ENCODE assay signal across 8 mouse cellular contexts in genomic region chrX:136708168-136708681, GRCm38 (mm10). TPM values are rescaled to one million over a fixed set of nuclear protein-coding genes. Genes with fewer than 3 reads are reported as not detected.
DNase-seq lines count a peak whose midpoint lies in the region; ATAC-seq and TF ChIP-seq lines count a peak whose summit lies in the region.

No protein-coding gene starts in this region.

- ATAC-seq in embryonic facial prominence, embryonic 11.5 days (replicated peaks; ENCODE audit: insufficient number of reproducible peaks, low FRiP score, low TSS enrichment, low read depth) = peak; percentile 86
- peak; percentile 84 for ATAC-seq in heart, embryonic 11.5 days (replicated peaks; ENCODE audit: insufficient number of reproducible peaks, low FRiP score, low TSS enrichment)
- ATAC-seq in limb, embryonic 14.5 days (ENCODE audit: low FRiP score, low read depth) = peak; percentile 90
- ATAC-seq in midbrain, embryonic 13.5 days = peak; percentile 91

- peak overlapping the region; percentile 52 for H3K27ac ChIP-seq in embryonic facial prominence, embryonic 11.5 days (replicated peaks; ENCODE audit: low read depth, low read length)
- peak overlapping the region; percentile 75 for H3K27ac ChIP-seq in heart, embryonic 11.5 days (ENCODE audit: low read depth, low read length)
- peak overlapping the region; percentile 82 for H3K27ac ChIP-seq in limb, embryonic 14.5 days (replicated peaks; ENCODE audit: low read depth, low read length)
- H3K27ac ChIP-seq in midbrain, embryonic 13.5 days = peak overlapping the region; percentile 93

- H3K9ac ChIP-seq in embryonic facial prominence, embryonic 11.5 days (replicated peaks; ENCODE audit: low read length) = peak overlapping the region; percentile 68
- peak overlapping the region; percentile 77 for H3K9ac ChIP-seq in heart, embryonic 11.5 days (ENCODE audit: low read depth, low read length)
- peak overlapping the region; percentile 75 for H3K9ac ChIP-seq in limb, embryonic 14.5 days (ENCODE audit: low read depth, low read length, severe bottlenecking)
- H3K9ac ChIP-seq in midbrain, embryonic 13.5 days (replicated peaks) = peak overlapping the region; percentile 76

- no peaks in the 10 kb centered on the region for H3K36me3 ChIP-seq in embryonic facial prominence, embryonic 11.5 days (replicated peaks; ENCODE audit: control insufficient read depth, insufficient read depth, low read depth, low read length)
- H3K36me3 ChIP-seq in heart, embryonic 11.5 days (ENCODE audit: control insufficient read depth, insufficient read depth, low read length) = no peaks in the 10 kb centered on the region
- no peaks in the 10 kb centered on the region for H3K36me3 ChIP-seq in limb, embryonic 14.5 days (ENCODE audit: control insufficient read depth, insufficient read depth, low read length)
- H3K36me3 ChIP-seq in midbrain, embryonic 13.5 days = no peaks in the 10 kb centered on the region
- no peaks in the 10 kb centered on the region for H3K36me3 ChIP-seq in splenic B cell, adult 2 months (ENCODE audit: control insufficient read depth, insufficient read depth, low read length, poor library complexity, severe bottlenecking)

- H3K4me3 ChIP-seq in embryonic facial prominence, embryonic 11.5 days (ENCODE audit: low read depth, low read length) = peak overlapping the region; percentile 49
- peak overlapping the region; percentile 52 for H3K4me3 ChIP-seq in heart, embryonic 11.5 days (ENCODE audit: low read depth, low read length)
- peak overlapping the region; percentile 48 for H3K4me3 ChIP-seq in limb, embryonic 14.5 days (replicated peaks; ENCODE audit: low read length)
- H3K4me3 ChIP-seq in midbrain, embryonic 13.5 days (replicated peaks) = peak overlapping the region; percentile 52

- 0 out of 2 replicates have a peak, but pooled peaks have one; percentile 31 for TF ChIP-seq POLR2A in limb, embryonic 14.5 days (IDR thresholded peaks at IDR 0.05; ENCODE audit: borderline replicate concordance, extremely low read depth, insufficient read depth, insufficient read length)

- peak; percentile 10 for DNase-seq in urinary bladder, postnatal 14 days (ENCODE audit: low spot score)
- DNase-seq in urinary bladder, postnatal 10 days (ENCODE audit: low spot score) = no peak
- DNase-seq in embryonic facial prominence, embryonic 11.5 days (ENCODE audit: low spot score) = peak; percentile 66
- DNase-seq in kidney, adult 9 months = peak; percentile 22
- peak; percentile 42 for DNase-seq in limb, embryonic 14.5 days (ENCODE audit: low spot score)
- DNase-seq in splenic B cell, adult 2 months (ENCODE audit: low read depth, low spot score) = peak; percentile 57

- no peaks in the 10 kb centered on the region for H3K9me3 ChIP-seq in embryonic facial prominence, embryonic 11.5 days (replicated peaks; ENCODE audit: control insufficient read depth, low read length)
- no peaks in the 10 kb centered on the region for H3K9me3 ChIP-seq in heart, embryonic 11.5 days (replicated peaks; ENCODE audit: control insufficient read depth, low read length)
- no peaks in the 10 kb centered on the region for H3K9me3 ChIP-seq in limb, embryonic 14.5 days (ENCODE audit: control insufficient read depth, low read length)
- H3K9me3 ChIP-seq in midbrain, embryonic 13.5 days = no peaks in the 10 kb centered on the region

- WGBS in embryonic facial prominence, embryonic 11.5 days = 11% methylated on average over 18 of the region's 18 CpGs
- 15% methylated on average over 18 of the region's 18 CpGs for WGBS in heart, embryonic 11.5 days (ENCODE audit: insufficient replicate concordance)
- 28% methylated on average over 17 of the region's 18 CpGs for WGBS in limb, embryonic 14.5 days
- WGBS in midbrain, embryonic 13.5 days = 23% methylated on average over 18 of the region's 18 CpGs

- no peaks in the 10 kb centered on the region for H3K27me3 ChIP-seq in embryonic facial prominence, embryonic 11.5 days (ENCODE audit: control insufficient read depth, insufficient read depth, low read length)
- H3K27me3 ChIP-seq in heart, embryonic 11.5 days (ENCODE audit: control insufficient read depth, insufficient read depth, low read length) = no peaks in the 10 kb centered on the region
- H3K27me3 ChIP-seq in limb, embryonic 14.5 days (ENCODE audit: control insufficient read depth, insufficient read depth, low read length) = no peaks in the 10 kb centered on the region
- H3K27me3 ChIP-seq in midbrain, embryonic 13.5 days = no peaks in the 10 kb centered on the region
- no peaks in the 10 kb centered on the region for H3K27me3 ChIP-seq in splenic B cell, adult 2 months (ENCODE audit: control insufficient read depth, insufficient read depth, low read length, poor library complexity, severe bottlenecking)

- H3K4me2 ChIP-seq in embryonic facial prominence, embryonic 11.5 days (ENCODE audit: low read depth, low read length) = peak overlapping the region; percentile 48
- H3K4me2 ChIP-seq in heart, embryonic 11.5 days = peak overlapping the region; percentile 65
- peak overlapping the region; percentile 48 for H3K4me2 ChIP-seq in limb, embryonic 14.5 days (replicated peaks; ENCODE audit: low read depth, low read length, severe bottlenecking)
- H3K4me2 ChIP-seq in midbrain, embryonic 13.5 days (replicated peaks) = peak overlapping the region; percentile 62

- H3K4me1 ChIP-seq in embryonic facial prominence, embryonic 11.5 days (ENCODE audit: control insufficient read depth, insufficient read depth, low read length) = no peaks in the 10 kb centered on the region
- no peaks in the 10 kb centered on the region for H3K4me1 ChIP-seq in heart, embryonic 11.5 days (ENCODE audit: control insufficient read depth, insufficient read depth, low read length)
- no peaks in the 10 kb centered on the region for H3K4me1 ChIP-seq in limb, embryonic 14.5 days (ENCODE audit: control insufficient read depth, insufficient read depth, low read length)
- H3K4me1 ChIP-seq in midbrain, embryonic 13.5 days (replicated peaks) = peaks cover 5% of the 10 kb centered on the region; the same call in 1 of the 2 replicates

RNA-seq across cellular contexts. Expression of gene Tceal1, which starts 0.4 kb away (rescaled TPM):
- 9.5 and 11.5 TPM in 2 replicates for polyA plus RNA-seq in embryonic facial prominence, embryonic 11.5 days (2014; fragmentation: Nextera tagmentation; extraction: Ambion mirVana)
- 7.3 and 7.6 TPM in 2 replicates for polyA plus RNA-seq in heart, embryonic 11.5 days (2014; fragmentation: Nextera tagmentation; extraction: Ambion mirVana)
- 6.5 and 8.6 TPM in 2 replicates for polyA plus RNA-seq in limb, embryonic 14.5 days (2012; rRNA removed)
- polyA plus RNA-seq in limb, embryonic 14.5 days (2014; fragmentation: Nextera tagmentation; extraction: Ambion mirVana) = 14.7 and 15.6 TPM in 2 replicates
- 18.6 and 20.0 TPM in 2 replicates for polyA plus RNA-seq in midbrain, embryonic 13.5 days (2015; fragmentation: Nextera tagmentation; extraction: Ambion mirVana)

RNA-seq across cellular contexts. Expression of gene Morf4l2, which starts 35.3 kb away (rescaled TPM):
- polyA plus RNA-seq in embryonic facial prominence, embryonic 11.5 days (2014; fragmentation: Nextera tagmentation; extraction: Ambion mirVana) = 688 and 708 TPM in 2 replicates
- 449 and 475 TPM in 2 replicates for polyA plus RNA-seq in heart, embryonic 11.5 days (2014; fragmentation: Nextera tagmentation; extraction: Ambion mirVana)
- polyA plus RNA-seq in limb, embryonic 14.5 days (2012; rRNA removed) = 397 and 488 TPM in 2 replicates
- polyA plus RNA-seq in limb, embryonic 14.5 days (2014; fragmentation: Nextera tagmentation; extraction: Ambion mirVana) = 656 and 663 TPM in 2 replicates
- 563 and 601 TPM in 2 replicates for polyA plus RNA-seq in midbrain, embryonic 13.5 days (2015; fragmentation: Nextera tagmentation; extraction: Ambion mirVana)
